27 mouse cellular contexts compared by ENCODE assay signal in genomic region chr16:10335953-10336352, GRCm38 (mm10). TPM values are rescaled to one million over a fixed set of nuclear protein-coding genes. Genes with fewer than 3 reads are reported as not detected.
DNase-seq lines count a peak whose midpoint lies in the region; ATAC-seq and TF ChIP-seq lines count a peak whose summit lies in the region.
"Had no signal": no experiment of that assay in that cellular context is flagged by ENCODE, and none has a peak within 500 bp of the region (broad histone marks: within the 10 kb centered on the region; RNA-seq: fewer than 3 reads in every experiment).

No protein-coding gene starts in this region.

- TF ChIP-seq POLR2A in lung, adult 2 months (IDR thresholded peaks at IDR 0.05; ENCODE audit: borderline replicate concordance, extremely low read depth, low read depth, low read length) = no peak
- TF ChIP-seq POLR2A in myocyte (IDR thresholded peaks at IDR 0.05; ENCODE audit: insufficient read length, low read depth) = no peak

- H3K9me3 ChIP-seq in lung, embryonic 15.5 days = no peaks in the 10 kb centered on the region
- H3K9me3 ChIP-seq in intestine, embryonic 16.5 days (ENCODE audit: control insufficient read depth, low read length) = no peaks in the 10 kb centered on the region
- no peaks in the 10 kb centered on the region for H3K9me3 ChIP-seq in stomach, postnatal 0 days (ENCODE audit: control insufficient read depth, low read length)
- H3K9me3 ChIP-seq: embryonic facial prominence, embryonic 13.5 days; forebrain, embryonic 12.5 days; forebrain, embryonic 15.5 days; heart, embryonic 15.5 days; hindbrain, embryonic 15.5 days had no signal

- H3K79me2 ChIP-seq in myocyte (ENCODE audit: control insufficient read depth, insufficient read depth) = no peaks in the 10 kb centered on the region

- H3K9ac ChIP-seq in lung, embryonic 15.5 days = no peak overlapping the region
- no peak overlapping the region for H3K9ac ChIP-seq in intestine, embryonic 16.5 days (ENCODE audit: low read depth, low read length)
- H3K9ac ChIP-seq in stomach, postnatal 0 days (ENCODE audit: low read length) = no peak overlapping the region
- H3K9ac ChIP-seq: embryonic facial prominence, embryonic 13.5 days; forebrain, embryonic 12.5 days; forebrain, embryonic 15.5 days; heart, embryonic 12.5 days; heart, embryonic 15.5 days; hindbrain, embryonic 15.5 days had no signal

- TF ChIP-seq CTCF in lung, adult 2 months (IDR thresholded peaks at IDR 0.05; ENCODE audit: insufficient read depth, low read length) = no peak
- no peak for TF ChIP-seq CTCF in stomach, postnatal 0 days (IDR thresholded peaks at IDR 0.05; ENCODE audit: low read depth)

- ATAC-seq in lung, embryonic 15.5 days (ENCODE audit: borderline replicate concordance, extremely low read depth, low FRiP score, low TSS enrichment) = no peak
- ATAC-seq in intestine, embryonic 16.5 days = peak; percentile 11; the same call in 1 of the 2 replicates
- peak; percentile 58 for ATAC-seq in stomach, postnatal 0 days (ENCODE audit: low FRiP score, low TSS enrichment)
- ATAC-seq: CD4-positive, CD25-positive, alpha-beta regulatory T cell, adult 4 months; forebrain, embryonic 15.5 days had no signal

- peak overlapping the region; percentile 36; the same call in 1 of the 2 replicates for H3K27ac ChIP-seq in lung, embryonic 15.5 days
- no peak overlapping the region for H3K27ac ChIP-seq in intestine, embryonic 16.5 days (ENCODE audit: low read length)
- H3K27ac ChIP-seq in stomach, postnatal 0 days (replicated peaks) = peak overlapping the region; percentile 40
- H3K27ac ChIP-seq: embryonic facial prominence, embryonic 10.5 days; embryonic facial prominence, embryonic 13.5 days; forebrain, embryonic 12.5 days; forebrain, embryonic 15.5 days; heart, embryonic 15.5 days; hindbrain, embryonic 15.5 days had no signal

- DNase-seq in lung, adult 2 months = no peak
- DNase-seq in stomach, postnatal 0 days (ENCODE audit: low spot score) = no peak
- DNase-seq in kidney, postnatal 25 days = no peak
- DNase-seq: adrenal gland, postnatal 25 days; cerebellum, adult 11-12 months; cerebellum, adult 8-10 months; cerebellum, postnatal 10 days; cerebellum, postnatal 36 days; embryo, embryonic 11 days; gastrocnemius, postnatal 25 days; heart, adult 18-20 months; heart, postnatal 10 days; heart, postnatal 4 days had no signal

- H3K36me3 ChIP-seq in lung, embryonic 15.5 days = no peaks in the 10 kb centered on the region
- H3K36me3 ChIP-seq in intestine, embryonic 16.5 days (ENCODE audit: control insufficient read depth, insufficient read depth, low read length) = no peaks in the 10 kb centered on the region
- H3K36me3 ChIP-seq in myocyte (ENCODE audit: control insufficient read depth, insufficient read depth) = no peaks in the 10 kb centered on the region
- H3K36me3 ChIP-seq in stomach, postnatal 0 days (ENCODE audit: control insufficient read depth, insufficient read depth, low read length) = no peaks in the 10 kb centered on the region
- H3K36me3 ChIP-seq: embryonic facial prominence, embryonic 10.5 days; embryonic facial prominence, embryonic 13.5 days; forebrain, embryonic 12.5 days; forebrain, embryonic 15.5 days; heart, embryonic 12.5 days; heart, embryonic 15.5 days; hindbrain, embryonic 15.5 days had no signal

- TF ChIP-seq EP300 in stomach, postnatal 0 days (optimal IDR thresholded peaks at IDR 0.05) = no peak

- H3ac ChIP-seq in myocyte (ENCODE audit: control insufficient read depth, insufficient read length) = no peak overlapping the region

- WGBS in lung, embryonic 15.5 days = 66% methylated on average over 2 of the region's 2 CpGs
- 73% methylated on average over 2 of the region's 2 CpGs for WGBS in lung, adult 2 months
- 78% methylated on average over 2 of the region's 2 CpGs for WGBS in intestine, embryonic 16.5 days
- WGBS in stomach, postnatal 0 days = 71% methylated on average over 2 of the region's 2 CpGs

- H3K4me1 ChIP-seq in lung, embryonic 15.5 days = peaks cover 21% of the 10 kb centered on the region
- peaks cover 10% of the 10 kb centered on the region for H3K4me1 ChIP-seq in lung, adult 2 months (ENCODE audit: control insufficient read depth, insufficient read depth, low read length)
- peaks cover 2% of the 10 kb centered on the region for H3K4me1 ChIP-seq in intestine, embryonic 16.5 days (ENCODE audit: control insufficient read depth, insufficient read depth, low read length)
- 0 out of 2 replicates have a peak, but pooled peaks cover under 1% of the 10 kb centered on the region for H3K4me1 ChIP-seq in stomach, postnatal 0 days (replicated peaks; ENCODE audit: control insufficient read depth, insufficient read depth)
- H3K4me1 ChIP-seq: embryonic facial prominence, embryonic 13.5 days; forebrain, embryonic 12.5 days; hindbrain, embryonic 15.5 days had no signal

- H3K4me2 ChIP-seq in lung, embryonic 15.5 days = no peak overlapping the region
- H3K4me2 ChIP-seq in intestine, embryonic 16.5 days (ENCODE audit: low read depth, low read length) = no peak overlapping the region
- peak overlapping the region; percentile 44 for H3K4me2 ChIP-seq in myocyte (ENCODE audit: low read depth)
- no peak overlapping the region for H3K4me2 ChIP-seq in stomach, postnatal 0 days (replicated peaks; ENCODE audit: low read depth)
- H3K4me2 ChIP-seq: embryonic facial prominence, embryonic 13.5 days; forebrain, embryonic 12.5 days; forebrain, embryonic 15.5 days; heart, embryonic 12.5 days; heart, embryonic 15.5 days; hindbrain, embryonic 15.5 days had no signal

- no peak overlapping the region for H3K4me3 ChIP-seq in lung, embryonic 15.5 days
- H3K4me3 ChIP-seq in lung, adult 2 months (replicated peaks; ENCODE audit: extremely low read depth, low read depth, low read length) = no peak overlapping the region
- no peak overlapping the region for H3K4me3 ChIP-seq in intestine, embryonic 16.5 days (ENCODE audit: low read length)
- no peak overlapping the region for H3K4me3 ChIP-seq in myocyte
- H3K4me3 ChIP-seq in stomach, postnatal 0 days (ENCODE audit: low read depth, low read length) = no peak overlapping the region
- H3K4me3 ChIP-seq: embryonic facial prominence, embryonic 10.5 days; embryonic facial prominence, embryonic 13.5 days; erythroblast, embryonic 14.5 days; forebrain, embryonic 12.5 days; forebrain, embryonic 15.5 days; heart, embryonic 12.5 days; heart, embryonic 15.5 days; hindbrain, embryonic 15.5 days had no signal

- no peaks in the 10 kb centered on the region for H3K27me3 ChIP-seq in lung, embryonic 15.5 days
- no peaks in the 10 kb centered on the region for H3K27me3 ChIP-seq in intestine, embryonic 16.5 days (replicated peaks; ENCODE audit: control insufficient read depth, insufficient read depth, low read length)
- H3K27me3 ChIP-seq in myocyte (ENCODE audit: control insufficient read depth, insufficient read depth, insufficient read length) = no peaks in the 10 kb centered on the region
- H3K27me3 ChIP-seq in stomach, postnatal 0 days (ENCODE audit: control insufficient read depth, insufficient read depth, low read length) = no peaks in the 10 kb centered on the region
- H3K27me3 ChIP-seq: embryonic facial prominence, embryonic 13.5 days; forebrain, embryonic 12.5 days; forebrain, embryonic 15.5 days; heart, embryonic 12.5 days; heart, embryonic 15.5 days; hindbrain, embryonic 15.5 days had no signal

TF ChIP-seq in myocyte, 11 proteins besides CTCF, POLR2A, EP300 and RAD21:
- TF ChIP-seq USF1 (IDR thresholded peaks at IDR 0.05; ENCODE audit: low read depth) (no peak), TCF3 (IDR thresholded peaks at IDR 0.05; ENCODE audit: insufficient read length, low read depth) (no peak), TCF12 (IDR thresholded peaks at IDR 0.05; ENCODE audit: insufficient read depth, poor library complexity, severe bottlenecking) (no peak), E2F4 (IDR thresholded peaks at IDR 0.05; ENCODE audit: insufficient read depth) (no peak), MYOG (IDR thresholded peaks at IDR 0.05; ENCODE audit: control insufficient read depth in 1 of 3, insufficient read depth in 1 of 3, insufficient read length in 2 of 3, low read depth in 2 of 3) (no peak), SRF (IDR thresholded peaks at IDR 0.05; ENCODE audit: control insufficient read depth, insufficient read length, low read depth) (no peak), POLR2AphosphoS2 (IDR thresholded peaks at IDR 0.05; ENCODE audit: insufficient read length, low read depth) (no peak), MAX (IDR thresholded peaks at IDR 0.05; ENCODE audit: low read depth) (no peak)

RNA-seq across cellular contexts. Expression of gene Emp2, which starts 22.2 kb away (rescaled TPM):
- 79.3 and 93.8 TPM in 2 replicates for polyA plus RNA-seq in lung, embryonic 15.5 days (2015; fragmentation: Nextera tagmentation; extraction: Ambion mirVana)
- polyA plus RNA-seq in lung, adult 2 months (2012; rRNA removed) = 763 and 1,000 TPM in 2 replicates
- polyA plus RNA-seq in intestine, embryonic 16.5 days (2015; fragmentation: Nextera tagmentation; extraction: Ambion mirVana) = 18.5 and 19.3 TPM in 2 replicates
- 212 TPM for polyA plus RNA-seq in myocyte (2012; fragmentation: generic; extraction: Trizol)
- 81.6 and 92.1 TPM in 2 replicates for polyA plus RNA-seq in stomach, postnatal 0 days (2015; fragmentation: Nextera tagmentation; extraction: Ambion mirVana)
- polyA plus RNA-seq: CD4-positive, CD25-positive, alpha-beta regulatory T cell, adult 4 months; erythroblast, embryonic 14.5 days had no signal

RNA-seq across cellular contexts. Expression of gene Tekt5, which starts 59.3 kb away (rescaled TPM):
- polyA plus RNA-seq in lung, embryonic 15.5 days (2015; fragmentation: Nextera tagmentation; extraction: Ambion mirVana) = 1.9 and 2.6 TPM in 2 replicates
- polyA plus RNA-seq in lung, adult 2 months (2012; rRNA removed) = 6.8 and 9.2 TPM in 2 replicates
- 0.27 and 0.35 TPM in 2 replicates for polyA plus RNA-seq in intestine, embryonic 16.5 days (2015; fragmentation: Nextera tagmentation; extraction: Ambion mirVana)
- polyA plus RNA-seq in myocyte (2012; fragmentation: generic; extraction: Trizol) = 21.8 TPM
- polyA plus RNA-seq in stomach, postnatal 0 days (2015; fragmentation: Nextera tagmentation; extraction: Ambion mirVana) = 0.74 and 1.0 TPM in 2 replicates
- polyA plus RNA-seq: adrenal gland, adult 2 months; C2C12; CD4-positive, CD25-positive, alpha-beta regulatory T cell, adult 4 months; erythroblast, embryonic 14.5 days had no signal
